19 mouse cellular contexts compared by ENCODE assay signal in genomic region chr10:108535922-108536321, GRCm38 (mm10).
DNase-seq lines count a peak whose midpoint lies in the region; ATAC-seq and TF ChIP-seq lines count a peak whose summit lies in the region.
"Had no signal": no experiment of that assay in that cellular context is flagged by ENCODE, and none has a peak within 500 bp of the region (broad histone marks: within the 10 kb centered on the region; RNA-seq: fewer than 3 reads in every experiment).

No protein-coding gene starts in this region.

- H3K4me1 ChIP-seq in heart, postnatal 0 days (ENCODE audit: control insufficient read depth, insufficient read depth) = peaks cover 7% of the 10 kb centered on the region; the same call in 1 of the 2 replicates
- no peaks in the 10 kb centered on the region; the same call in 1 of the 2 replicates for H3K4me1 ChIP-seq in stomach, postnatal 0 days (replicated peaks; ENCODE audit: control insufficient read depth, insufficient read depth)
- H3K4me1 ChIP-seq: limb, embryonic 13.5 days; neural tube, embryonic 12.5 days had no signal

- H3K27ac ChIP-seq in heart, postnatal 0 days (ENCODE audit: low read depth) = peak overlapping the region; percentile 53; the same call in 1 of the 2 replicates
- peak overlapping the region; percentile 81 for H3K27ac ChIP-seq in stomach, postnatal 0 days (replicated peaks)
- H3K27ac ChIP-seq: embryonic facial prominence, embryonic 15.5 days; limb, embryonic 13.5 days; midbrain, embryonic 10.5 days; neural tube, embryonic 12.5 days had no signal

- TF ChIP-seq EP300 in heart, postnatal 0 days (IDR thresholded peaks at IDR 0.05; ENCODE audit: low read depth) = peak; percentile 54; the same call in 1 of the 2 replicates
- TF ChIP-seq EP300 in stomach, postnatal 0 days (optimal IDR thresholded peaks at IDR 0.05) = peak; percentile 71

- no peak overlapping the region for H3K4me2 ChIP-seq in heart, postnatal 0 days (ENCODE audit: low read depth, low read length)
- H3K4me2 ChIP-seq in stomach, postnatal 0 days (replicated peaks; ENCODE audit: low read depth) = no peak overlapping the region
- H3K4me2 ChIP-seq: embryonic facial prominence, embryonic 15.5 days; limb, embryonic 13.5 days; neural tube, embryonic 12.5 days had no signal

- no peaks in the 10 kb centered on the region for H3K9me3 ChIP-seq in heart, postnatal 0 days (replicated peaks; ENCODE audit: control insufficient read depth, low read length)
- no peaks in the 10 kb centered on the region for H3K9me3 ChIP-seq in stomach, postnatal 0 days (ENCODE audit: control insufficient read depth, low read length)
- H3K9me3 ChIP-seq: embryonic facial prominence, embryonic 15.5 days; limb, embryonic 13.5 days; midbrain, embryonic 10.5 days; neural tube, embryonic 12.5 days had no signal

- DNase-seq in embryo, embryonic 11 days = peak; percentile 22
- no peak for DNase-seq in embryo, embryonic 9.5 days (ENCODE audit: extremely low spot score)
- no peak for DNase-seq in heart, postnatal 0 days (ENCODE audit: low spot score)
- no peak for DNase-seq in heart, adult 18-20 months
- peak; percentile 43 for DNase-seq in ovary, adult 18-20 months (ENCODE audit: low spot score)
- no peak for DNase-seq in ovary, postnatal 10 days (ENCODE audit: low spot score)
- no peak for DNase-seq in stomach, postnatal 0 days (ENCODE audit: low spot score)
- no peak for DNase-seq in spleen, adult 18-20 months
- DNase-seq: adrenal gland, postnatal 36 days; cerebellum, adult 2 months; gastrocnemius, postnatal 14 days; lung, postnatal 4 days; right cerebral cortex, postnatal 14 days; thymus, adult 2 months had no signal

- 25% methylated on average over 5 of the region's 5 CpGs for WGBS in heart, postnatal 0 days
- 34% methylated on average over 5 of the region's 5 CpGs for WGBS in stomach, postnatal 0 days

- no peak overlapping the region for H3K9ac ChIP-seq in heart, postnatal 0 days (replicated peaks; ENCODE audit: low read depth, low read length)
- no peak overlapping the region for H3K9ac ChIP-seq in stomach, postnatal 0 days (ENCODE audit: low read length)
- H3K9ac ChIP-seq: embryonic facial prominence, embryonic 15.5 days; limb, embryonic 13.5 days; neural tube, embryonic 12.5 days had no signal

- peak; percentile 77 for ATAC-seq in heart, postnatal 0 days (ENCODE audit: insufficient read depth, low read depth)
- ATAC-seq in stomach, postnatal 0 days (ENCODE audit: low FRiP score, low TSS enrichment) = no peak; the same call in 1 of the 2 replicates

- H3K27me3 ChIP-seq in heart, postnatal 0 days (ENCODE audit: control insufficient read depth, insufficient read depth, low read length) = no peaks in the 10 kb centered on the region
- no peaks in the 10 kb centered on the region for H3K27me3 ChIP-seq in stomach, postnatal 0 days (ENCODE audit: control insufficient read depth, insufficient read depth, low read length)
- H3K27me3 ChIP-seq: CH12.LX; embryonic facial prominence, embryonic 15.5 days; limb, embryonic 13.5 days; neural tube, embryonic 12.5 days had no signal

- no peak overlapping the region for H3K4me3 ChIP-seq in heart, postnatal 0 days (ENCODE audit: low read depth, low read length)
- H3K4me3 ChIP-seq in stomach, postnatal 0 days (ENCODE audit: low read depth, low read length) = no peak overlapping the region
- H3K4me3 ChIP-seq: embryonic facial prominence, embryonic 15.5 days; limb, embryonic 13.5 days; midbrain, embryonic 10.5 days; neural tube, embryonic 12.5 days had no signal

- TF ChIP-seq CTCF in heart, postnatal 0 days (IDR thresholded peaks at IDR 0.05; ENCODE audit: low read depth) = no peak
- no peak for TF ChIP-seq CTCF in stomach, postnatal 0 days (IDR thresholded peaks at IDR 0.05; ENCODE audit: low read depth)

- no peaks in the 10 kb centered on the region for H3K36me3 ChIP-seq in heart, postnatal 0 days (replicated peaks; ENCODE audit: control insufficient read depth, insufficient read depth, low read length)
- H3K36me3 ChIP-seq in stomach, postnatal 0 days (ENCODE audit: control insufficient read depth, insufficient read depth, low read length) = no peaks in the 10 kb centered on the region
- H3K36me3 ChIP-seq: embryonic facial prominence, embryonic 15.5 days; limb, embryonic 13.5 days; midbrain, embryonic 10.5 days; neural tube, embryonic 12.5 days had no signal

Comparison
In these comparisons a context has a peak if more than half of its experiments do, and no peak if none do; other contexts are left out.
1. DNase-seq: peak in embryo, embryonic 11 days (single experiment) and ovary, adult 18-20 months (single experiment); none in embryo, embryonic 9.5 days (single experiment), heart, postnatal 0 days (single experiment), heart, adult 18-20 months (0 of 2), ovary, postnatal 10 days (single experiment), stomach, postnatal 0 days (single experiment) and spleen, adult 18-20 months (0 of 2).